Mouse (Mus musculus): ENCODE results near the gene Sv2c.

- TF ChIP-seq CTCF (IDR thresholded peaks at IDR 0.05; ENCODE audit: extremely low read depth, insufficient read depth, insufficient read length, insufficient replicate concordance) (no peak), POLR2A (IDR thresholded peaks at IDR 0.05; ENCODE audit: low read depth, low read length) (no peak)
These were observed 167.2 kb downstream of the Sv2c start for GRCm38 (mm10) chr13:95965162-95965561.

Measured in spleen, adult 2 months (tissue).